Mouse (Mus musculus) midbrain, postnatal 0 days (tissue): ENCODE data around the gene 3110040M04Rik. TPM values are rescaled to one million over a fixed set of nuclear protein-coding genes. Genes with fewer than 3 reads are reported as not detected.
"Not testable (repeated sequence)": the region's sequence is repeated elsewhere in the genome, so short reads cannot be mapped to it uniquely, and the experiment has no call there.

Source experiments
- ATAC-seq: fragments of 200-750 bp; cut with Nextera tagmentation; 2 replicates; pipeline ENCODE4 v1.8.0; 2017; ENCODE audit warnings: moderate number of reproducible peaks, mild to moderate bottlenecking, moderate TSS enrichment, moderate library complexity; ENCODE audit not compliant: low FRiP score
- DNase-seq: peaks from one replicate; pipeline ENCODE4 v3.0.0-alpha.2; 2015; ENCODE audit warnings: low spot score
- H3K27ac ChIP-seq: fragments of 300-500 bp; sonication (generic); 2 replicates; pipeline ENCODE4 v1.5.1; 2014; ENCODE audit warnings: low read depth, mild to moderate bottlenecking, low read length, mixed read lengths
- H3K27me3 ChIP-seq: fragments of 300-500 bp; sonication (generic); 2 replicates; pipeline ENCODE4 v1.6.1; 2014; ENCODE audit warnings: low read length, control low read depth, mixed read lengths; ENCODE audit not compliant: insufficient read depth
- H3K36me3 ChIP-seq: fragments of 300-500 bp; sonication (generic); 2 replicates; pipeline ENCODE4 v1.6.1; 2014; ENCODE audit warnings: low read length, control low read depth, mixed read lengths; ENCODE audit not compliant: insufficient read depth
- H3K4me1 ChIP-seq: fragments of 300-500 bp; sonication (generic); 2 replicates; pipeline ENCODE4 v1.6.1; 2014; ENCODE audit warnings: mild to moderate bottlenecking, control low read depth, antibody characterized with exemption, low read length, mixed read lengths; ENCODE audit not compliant: insufficient read depth
- H3K4me2 ChIP-seq: fragments of 300-500 bp; sonication (generic); 2 replicates; pipeline ENCODE4 v1.6.1; 2014; ENCODE audit warnings: low read depth, mild to moderate bottlenecking, low read length, mixed read lengths; ENCODE audit not compliant: poor library complexity, severe bottlenecking
- H3K4me3 ChIP-seq: fragments of 300-500 bp; sonication (generic); 2 replicates; pipeline ENCODE4 v1.5.1; 2014; ENCODE audit warnings: low read depth, mild to moderate bottlenecking, low read length, moderate library complexity
- H3K9ac ChIP-seq: fragments of 300-500 bp; sonication (generic); replicated peaks from 2 replicates; pipeline ENCODE4 v1.6.1; 2014; ENCODE audit warnings: mild to moderate bottlenecking, low read length, moderate library complexity, mixed read lengths; ENCODE audit not compliant: poor library complexity, severe bottlenecking
- H3K9me3 ChIP-seq: fragments of 300-500 bp; sonication (generic); 2 replicates; pipeline ENCODE4 v1.6.1; 2016; ENCODE audit warnings: low read length, control low read depth
- CTCF ChIP-seq: IDR thresholded peaks from 2 replicates; pipeline ENCODE4 v1.5.1; 2016; ENCODE audit warnings: antibody characterized with exemption, mild to moderate bottlenecking
- WGBS: fragments of 180-500 bp; shearing (Covaris S2); extraction: QIAGEN DNeasy Blood & Tissue Kit; methylation state at CpG from one replicate; pipeline ENCODE4 v1.1.7; 2014; 5-methylcytosine and 5-hydroxymethylcytosine counted together
- polyA plus RNA-seq: library from polyadenylated mRNA; unstranded; fragments of >200 nt; fragmentation: Nextera tagmentation; extraction: Ambion mirVana; gene quantifications from 2 replicates; pipeline ENCODE4 v1.2.1, GENCODE M21; 2015
- total RNA-seq: library from RNA; depleted of rRNA; stranded (reverse); fragments of >200 nt; gene quantifications from 2 replicates; pipeline ENCODE4 v1.2.3, GENCODE M21; 2014

The 3110040M04Rik gene
- total and polyA plus RNA-seq, 2 experiments from 2014 or later = not detected

- H3K9ac ChIP-seq, H3K27ac ChIP-seq, ATAC-seq, H3K36me3 ChIP-seq, H3K4me1 ChIP-seq, H3K4me3 ChIP-seq, H3K4me2 ChIP-seq, H3K9me3 ChIP-seq, DNase-seq, H3K27me3 ChIP-seq: not testable (repeated sequence)
These were observed 5.0 kb downstream of the 3110040M04Rik start for GRCm38 (mm10) chr1:151208944-151209343.

GRCm38 (mm10) chr1:151209824-151210355, 6.0 kb downstream of the 3110040M04Rik start, which contains the start of gene Gm47996:
Gene Gm47996, plus strand, starts transcription at chr1:151210131.
- H3K9ac ChIP-seq, H3K4me3 ChIP-seq, H3K9me3 ChIP-seq, H3K36me3 ChIP-seq, DNase-seq, H3K4me2 ChIP-seq, H3K27ac ChIP-seq, ATAC-seq, H3K27me3 ChIP-seq, H3K4me1 ChIP-seq: not testable (repeated sequence)
- WGBS = 93% methylated on average over 4 of the region's 8 CpGs

GRCm38 (mm10) chr1:151211666-151212065, 7.7 kb downstream of the 3110040M04Rik start:
- not testable (repeated sequence) for H3K27ac ChIP-seq, H3K27me3 ChIP-seq, ATAC-seq, H3K36me3 ChIP-seq, H3K9me3 ChIP-seq, H3K4me2 ChIP-seq, H3K4me1 ChIP-seq, H3K4me3 ChIP-seq, H3K9ac ChIP-seq, DNase-seq
- 88% methylated on average over 5 of the region's 5 CpGs for WGBS

GRCm38 (mm10) chr1:151214862-151215261, 10.9 kb downstream of the 3110040M04Rik start:
- ATAC-seq (no peak), DNase-seq (no peak)
- Histone ChIP-seq H3K9me3 (no peaks in the 10 kb centered on the region), H3K36me3 (no peaks in the 10 kb centered on the region), H3K9ac (no peak overlapping the region), H3K27ac (no peak overlapping the region), H3K4me1 (no peaks in the 10 kb centered on the region), H3K4me3 (no peak overlapping the region), H3K4me2 (no peak overlapping the region), H3K27me3 (no peaks in the 10 kb centered on the region)
- TF ChIP-seq CTCF = no peak
- WGBS = 73% methylated on average over 2 of the region's 2 CpGs

- WGBS = 85% methylated on average over 1 of the region's 1 CpGs
- H3K4me2 ChIP-seq = no peak overlapping the region
- no peak for DNase-seq
These were observed 12.1 kb downstream of the 3110040M04Rik start for GRCm38 (mm10) chr1:151215985-151216384.

GRCm38 (mm10) chr1:151216417-151216816, 12.5 kb downstream of the 3110040M04Rik start:
- H3K27ac ChIP-seq = no peak overlapping the region
- no peaks in the 10 kb centered on the region for H3K36me3 ChIP-seq
- no peak overlapping the region for H3K9ac ChIP-seq
- H3K4me1 ChIP-seq = no peaks in the 10 kb centered on the region
- H3K4me3 ChIP-seq = no peak overlapping the region
- no peaks in the 10 kb centered on the region for H3K27me3 ChIP-seq
- no peak for ATAC-seq
- TF ChIP-seq CTCF = no peak
- no peak overlapping the region for H3K4me2 ChIP-seq
- WGBS = 46% methylated on average over 3 of the region's 3 CpGs
- no peak for DNase-seq
- H3K9me3 ChIP-seq = no peaks in the 10 kb centered on the region

More at GRCm38 (mm10) chr1:151215985-151216384, 12.1 kb downstream of the 3110040M04Rik start:
- Histone ChIP-seq H3K9ac (no peak overlapping the region), H3K27ac (no peak overlapping the region), H3K36me3 (no peaks in the 10 kb centered on the region), H3K27me3 (no peaks in the 10 kb centered on the region), H3K4me1 (no peaks in the 10 kb centered on the region), H3K9me3 (no peaks in the 10 kb centered on the region), H3K4me3 (no peak overlapping the region)
- no peak for ATAC-seq
- no peak for TF ChIP-seq CTCF
